Mouse (Mus musculus) R1 (cell line): ENCODE measurements around the gene Ryr3.
A peak's percentile ranks its signal among the peaks of the same experiment; 100 is the strongest.
"Not testable (repeated sequence)": the region's sequence is repeated elsewhere in the genome, so short reads cannot be mapped to it uniquely, and the experiment has no call there.

Experiments
- DNase-seq: peaks from one replicate; pipeline ENCODE4 v3.0.0-alpha.2; 2018; ENCODE audit warnings: low read depth, low spot score

Ryr3 gene

GRCm38 (mm10) chr2:113095184-113095583, 121.7 kb downstream of the Ryr3 start:
- DNase-seq = no peak

GRCm38 (mm10) chr2:113094088-113094487, 122.8 kb downstream of the Ryr3 start:
- DNase-seq = no peak

GRCm38 (mm10) chr2:113092756-113093155, 124.1 kb downstream of the Ryr3 start:
- DNase-seq = no peak

- DNase-seq = not testable (repeated sequence)
Measured at GRCm38 (mm10) chr2:113091316-113091715, 125.6 kb downstream of the Ryr3 start.

GRCm38 (mm10) chr2:113076396-113076795, 140.5 kb downstream of the Ryr3 start:
- DNase-seq = no peak

GRCm38 (mm10) chr2:113059367-113059766, 157.5 kb downstream of the Ryr3 start:
- no peak for DNase-seq

- no peak for DNase-seq
Measured at GRCm38 (mm10) chr2:113058914-113059313, 158.0 kb downstream of the Ryr3 start.

GRCm38 (mm10) chr2:113058116-113058515, 158.8 kb downstream of the Ryr3 start:
- no peak for DNase-seq

- DNase-seq = no peak
Measured at GRCm38 (mm10) chr2:113055591-113055990, 161.3 kb downstream of the Ryr3 start.

- DNase-seq = no peak
Measured at GRCm38 (mm10) chr2:113049831-113050230, 167.1 kb downstream of the Ryr3 start.

- no peak for DNase-seq
Measured at GRCm38 (mm10) chr2:113036550-113036949, 180.3 kb downstream of the Ryr3 start.

GRCm38 (mm10) chr2:113030689-113031088, 186.2 kb downstream of the Ryr3 start:
- no peak for DNase-seq

- no peak for DNase-seq
Measured at GRCm38 (mm10) chr2:113019896-113020295, 197.0 kb downstream of the Ryr3 start.

GRCm38 (mm10) chr2:113018278-113018677, 198.6 kb downstream of the Ryr3 start:
- DNase-seq = no peak

- no peak for DNase-seq
Measured at GRCm38 (mm10) chr2:113016236-113016635, 200.7 kb downstream of the Ryr3 start.

GRCm38 (mm10) chr2:113008961-113009740, 207.7 kb downstream of the Ryr3 start:
- no peak for DNase-seq

- DNase-seq = peak; percentile 3
Measured at GRCm38 (mm10) chr2:112998498-112998897, 218.4 kb downstream of the Ryr3 start.

GRCm38 (mm10) chr2:112982908-112983510, 233.9 kb downstream of the Ryr3 start:
- no peak for DNase-seq

- no peak for DNase-seq
Measured at GRCm38 (mm10) chr2:112966807-112967625, 249.9 kb downstream of the Ryr3 start.

- DNase-seq = no peak
Measured at GRCm38 (mm10) chr2:112948931-112949330, 268.0 kb downstream of the Ryr3 start.

- DNase-seq = peak; percentile 85
Measured at GRCm38 (mm10) chr2:112931776-112932175, 285.1 kb downstream of the Ryr3 start.

GRCm38 (mm10) chr2:112913796-112914195, 303.1 kb downstream of the Ryr3 start:
- no peak for DNase-seq
